Mouse (Mus musculus): ENCODE measurements at regions not wholly inside any gene's neighbourhood (a gene's known extent, or its start where the extent isn't known, plus 50 kb on each side); places are given as distances from the start of the nearest gene placed in this dataset.

DNA sequence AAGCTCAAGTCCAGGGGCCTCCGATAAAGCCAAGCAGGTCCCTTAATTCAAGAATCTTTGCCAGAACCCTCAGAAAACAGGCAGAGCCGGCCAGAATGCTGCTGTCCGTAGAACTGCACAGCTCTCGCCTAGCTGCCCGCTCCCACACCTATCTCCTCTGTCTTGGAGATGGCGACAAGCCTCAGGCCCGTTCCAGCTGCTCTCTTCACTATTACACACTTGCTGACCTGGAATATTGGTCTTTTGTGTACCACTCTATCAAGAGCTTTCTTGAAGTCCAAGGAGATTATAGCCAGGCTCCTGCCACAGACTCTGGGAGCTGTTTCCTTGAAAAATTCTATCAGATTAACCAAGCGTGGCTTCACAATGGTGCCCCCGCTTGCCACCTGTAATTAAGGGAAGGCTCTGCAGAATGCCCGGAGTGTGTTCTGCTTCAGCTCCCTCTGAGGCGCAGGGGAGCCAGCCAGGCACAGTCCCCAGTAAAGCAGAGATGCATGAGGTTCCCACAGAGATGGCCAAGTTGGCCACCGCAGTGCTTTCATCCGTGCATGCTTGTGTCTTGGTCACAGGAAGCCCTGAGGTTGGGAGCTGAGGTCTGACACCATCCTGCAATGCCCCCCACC is 496.8 kb downstream of the Cdh26 start:
- no peak for DNase-seq (ENCODE audit: low read depth, low spot score)

DNA sequence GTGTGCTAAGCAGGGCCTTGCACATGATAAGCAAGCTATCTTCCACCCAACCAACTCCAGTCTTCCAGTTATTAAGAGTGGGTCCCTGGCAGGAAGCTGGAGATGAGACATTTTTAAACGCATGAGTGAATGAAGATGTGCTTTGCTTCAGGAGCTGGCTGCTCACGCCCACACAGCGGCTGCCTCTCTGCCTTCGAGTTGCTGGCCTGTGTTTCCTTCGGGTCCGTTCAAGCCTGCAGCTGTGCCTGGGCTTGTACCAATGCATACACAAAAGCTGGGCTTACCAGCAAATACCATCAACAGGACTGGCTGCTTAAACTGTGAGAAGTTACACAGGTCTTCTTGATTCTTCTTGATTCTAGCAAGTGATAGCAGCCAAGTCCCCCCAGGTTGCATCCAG is 498.7 kb downstream of the Cdh26 start:
- no peak for DNase-seq (ENCODE audit: low read depth, low spot score)

DNA sequence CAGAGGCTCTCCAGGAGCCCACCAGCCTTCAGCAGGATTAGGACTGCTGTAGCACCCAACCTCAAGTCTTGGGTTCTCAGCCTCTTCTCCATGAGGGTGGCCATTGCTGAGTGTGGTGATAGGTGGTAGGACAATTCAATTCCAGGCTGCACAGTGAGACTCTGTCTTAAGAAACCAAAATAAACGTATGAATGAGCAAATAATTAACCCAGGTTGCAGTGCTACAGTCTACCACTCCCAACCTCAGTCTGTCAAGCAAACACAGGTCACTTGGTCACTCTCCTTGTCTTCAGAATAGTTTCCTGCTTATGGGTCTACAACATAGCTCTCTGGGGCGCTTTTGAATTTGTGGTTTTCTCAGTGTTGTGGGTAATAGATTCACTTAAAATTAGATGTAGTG is 499.8 kb downstream of the Cdh26 start:
- no peak for DNase-seq (ENCODE audit: low read depth, low spot score)

DNA sequence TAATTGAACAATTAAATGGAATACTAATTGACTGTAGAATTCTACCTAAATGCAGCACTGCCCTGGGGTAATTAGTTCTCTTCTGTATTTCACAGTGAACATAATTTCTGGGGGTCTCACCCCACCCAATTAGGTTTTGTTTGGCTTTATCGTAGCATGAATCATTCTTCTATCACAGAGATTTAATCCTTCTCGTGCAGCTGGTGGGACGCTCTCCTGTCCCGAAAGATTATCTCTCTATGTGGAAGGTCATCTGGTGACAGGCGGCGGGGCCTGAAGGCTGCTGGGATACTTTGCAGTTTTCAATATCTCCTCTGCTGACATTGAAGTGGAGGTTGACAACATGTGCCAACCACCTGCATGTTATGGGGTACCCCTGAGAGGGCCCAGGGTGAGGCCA is 493.8 kb upstream of the Cdh4 start:
- no peak for DNase-seq (ENCODE audit: low read depth, low spot score)

DNA sequence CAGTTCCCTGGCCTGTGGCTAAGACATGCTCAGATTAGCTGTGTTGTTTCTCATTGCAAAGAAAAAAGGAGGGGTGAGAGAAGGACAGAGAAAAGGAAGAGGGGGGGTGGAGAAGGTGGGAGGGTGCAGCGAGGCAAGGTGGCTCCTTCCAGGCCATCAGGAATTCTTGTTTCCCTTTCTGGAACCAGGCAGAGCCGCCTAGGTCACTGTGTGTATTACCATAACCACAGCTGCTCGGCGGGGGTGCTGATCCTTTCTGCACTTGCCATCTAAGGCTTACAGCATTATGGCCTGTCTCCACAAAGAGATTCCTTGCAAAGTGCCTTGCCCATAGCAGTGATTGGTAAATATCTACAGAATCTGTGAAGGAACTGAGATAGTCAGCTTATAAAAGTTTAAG is 493.1 kb upstream of the Cdh4 start:
- peak; percentile 70 for DNase-seq (ENCODE audit: low read depth, low spot score)

DNA sequence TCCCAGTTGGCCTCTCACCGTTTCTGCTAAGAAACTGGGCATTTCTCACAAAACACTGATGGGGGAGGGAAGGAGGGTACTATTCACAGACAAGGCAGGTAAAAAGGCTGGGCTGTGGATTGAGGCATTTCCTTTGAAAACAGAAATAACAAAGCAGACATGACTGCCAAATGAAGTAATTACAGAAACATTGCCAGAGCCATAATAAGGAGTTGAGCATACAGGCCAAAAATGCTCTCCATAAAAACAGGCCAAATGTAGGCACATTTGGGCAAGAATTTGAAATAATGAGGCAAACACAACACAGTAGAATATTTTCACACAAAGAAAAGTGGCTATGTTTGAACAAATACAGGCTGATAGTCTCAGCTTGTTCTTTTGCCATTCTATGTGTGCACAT is 491.9 kb upstream of the Cdh4 start:
- no peak for DNase-seq (ENCODE audit: low read depth, low spot score)

DNA sequence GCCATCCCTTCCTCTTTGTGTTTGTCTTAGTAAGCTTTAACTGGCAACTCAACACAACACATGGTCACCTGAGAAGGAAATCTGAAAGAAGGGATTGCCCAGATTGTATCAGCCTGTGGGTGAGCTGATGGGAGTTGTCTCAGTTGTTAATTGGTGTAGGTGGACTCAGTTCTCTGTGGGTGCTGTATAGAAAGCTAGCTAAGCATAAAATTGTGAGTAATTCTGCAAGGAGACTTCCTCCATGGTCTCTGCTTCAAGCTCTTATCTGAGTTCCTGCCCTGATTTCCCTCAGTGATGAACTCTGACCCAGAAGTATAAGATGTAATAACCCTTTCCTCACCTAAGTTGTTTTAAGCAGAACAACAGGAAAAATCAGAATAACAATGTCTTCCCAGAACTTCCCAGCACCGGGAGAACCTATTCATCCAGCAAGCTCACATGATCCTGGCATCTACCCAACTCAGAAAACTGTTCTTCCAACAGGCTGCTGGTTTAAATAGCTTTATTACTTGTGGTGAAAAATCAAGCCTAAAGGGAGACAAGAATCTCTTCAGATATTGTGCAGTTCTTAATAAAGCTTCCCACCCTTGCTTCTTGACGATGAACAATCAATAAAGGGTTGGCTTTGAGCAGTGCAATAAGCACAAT is 487.7 kb upstream of the Cdh4 start:
- no peak for DNase-seq (ENCODE audit: low read depth, low spot score)

DNA sequence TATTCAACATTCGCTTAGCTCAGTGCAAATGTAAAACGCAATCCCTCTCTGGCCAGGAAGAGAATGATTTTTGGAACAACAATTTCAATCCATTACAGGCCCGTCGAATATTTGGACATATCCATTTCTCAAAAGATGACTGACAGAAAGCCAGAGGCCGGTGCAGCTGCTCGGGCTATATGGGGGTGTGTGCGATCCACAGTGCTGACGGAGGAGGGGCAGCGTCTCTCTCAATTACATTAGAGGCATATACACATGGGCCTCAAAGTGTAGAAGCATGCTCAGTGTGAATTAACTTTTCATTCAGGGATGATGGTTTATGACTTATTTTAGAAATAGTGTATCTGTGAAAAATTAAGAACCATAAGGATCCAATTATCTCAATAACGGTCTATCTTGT is 483.4 kb upstream of the Cdh4 start:
- no peak for DNase-seq (ENCODE audit: low read depth, low spot score)

DNA sequence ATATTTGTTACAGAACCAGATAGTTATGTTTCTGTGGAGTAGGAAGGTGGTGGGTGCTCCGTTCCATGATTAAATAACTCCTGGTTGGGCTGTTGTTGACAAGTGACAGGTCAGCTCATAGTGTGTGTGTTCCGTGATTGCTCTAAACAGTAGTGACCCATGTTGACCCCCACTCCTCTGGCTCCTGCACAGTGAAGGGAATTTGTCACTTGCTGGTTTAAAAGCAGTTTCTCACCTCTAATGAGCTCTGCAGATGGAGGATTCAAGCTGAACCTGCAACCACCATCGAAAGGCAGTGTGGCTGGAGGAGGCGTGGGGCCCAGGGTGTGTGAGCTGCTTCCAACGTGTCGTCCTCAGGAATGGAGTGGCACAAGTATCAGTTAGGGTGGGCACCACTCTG is 482.6 kb upstream of the Cdh4 start:
- DNase-seq (ENCODE audit: low read depth, low spot score), result no peak

DNA sequence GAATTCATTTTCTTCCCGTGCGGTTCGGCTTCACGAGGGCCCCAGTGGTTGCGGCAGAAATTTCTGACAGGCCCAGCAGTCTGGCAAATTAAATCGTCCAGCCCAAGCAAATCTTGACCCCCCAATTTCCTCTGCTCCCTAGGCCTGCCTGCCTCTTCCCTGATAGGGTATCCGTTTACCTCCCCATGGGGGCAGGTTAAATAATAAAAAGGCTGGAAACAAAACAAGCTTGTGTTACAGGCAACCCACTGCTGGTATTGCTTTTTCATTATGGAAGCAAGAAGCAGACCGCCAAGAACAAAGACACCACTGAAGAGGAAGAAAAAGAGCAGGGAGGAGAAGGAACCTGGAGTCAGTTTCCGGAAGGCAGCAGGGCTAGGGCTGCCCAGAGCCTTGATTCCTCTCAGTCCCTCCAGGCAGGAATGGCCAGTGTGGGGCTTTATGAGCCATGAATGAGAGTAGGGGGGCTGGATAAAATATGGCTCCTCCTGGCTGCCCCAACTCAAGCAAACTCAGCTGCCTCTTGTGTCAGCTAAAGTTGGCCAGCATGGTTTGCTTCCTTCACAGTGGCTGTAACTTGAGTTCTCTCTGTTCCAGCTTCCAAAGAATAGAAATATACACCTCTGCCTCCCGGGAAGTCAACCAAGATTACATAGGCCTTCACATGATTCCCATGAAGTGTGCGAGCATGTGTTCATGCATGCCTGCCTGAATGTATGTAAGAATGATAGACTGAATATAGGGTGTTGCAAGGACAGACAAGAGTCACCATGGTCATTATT is 474.5 kb upstream of the Cdh4 start:
- no peak for DNase-seq (ENCODE audit: low read depth, low spot score)

DNA sequence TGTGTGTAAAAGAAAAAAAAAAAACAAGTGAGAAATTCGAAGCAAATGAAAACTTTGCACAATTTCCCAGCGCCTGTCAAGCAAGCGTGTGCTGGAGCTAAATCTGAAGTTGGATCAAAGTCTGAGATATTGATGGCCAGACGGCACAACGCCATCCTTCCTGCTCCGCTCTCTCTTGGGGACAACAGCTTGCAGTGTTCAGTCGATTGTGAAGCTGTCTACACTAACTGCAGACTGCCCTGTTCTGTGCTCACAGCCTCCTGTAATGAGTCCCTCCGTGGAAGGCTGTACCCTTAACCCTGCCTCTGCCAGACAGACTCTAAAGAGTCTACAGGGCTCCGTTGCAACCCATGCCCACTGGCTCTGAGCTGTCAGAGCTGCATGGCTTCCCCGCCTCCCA is 472.5 kb upstream of the Cdh4 start:
- no peak for DNase-seq (ENCODE audit: low read depth, low spot score)

DNA sequence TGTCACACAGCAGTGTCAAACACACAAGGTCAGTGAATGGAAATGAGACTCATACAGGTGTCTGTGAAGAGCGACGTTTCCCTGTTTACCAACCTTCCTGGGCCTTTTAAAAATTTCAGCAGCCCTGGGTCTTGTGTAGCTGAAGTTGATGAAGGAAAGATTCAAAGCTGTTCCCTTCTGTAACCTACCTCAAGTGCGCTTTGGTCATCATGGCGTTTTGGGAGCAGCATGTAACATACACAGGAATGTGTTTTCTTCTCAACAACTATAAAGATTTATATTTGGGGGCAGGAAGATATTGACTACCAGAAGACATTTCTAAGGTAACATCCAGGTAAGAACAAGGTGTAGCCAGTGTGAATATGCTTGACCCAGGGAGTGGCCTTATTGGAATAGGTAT is 466.9 kb upstream of the Cdh4 start:
- no peak for DNase-seq (ENCODE audit: low read depth, low spot score)

DNA sequence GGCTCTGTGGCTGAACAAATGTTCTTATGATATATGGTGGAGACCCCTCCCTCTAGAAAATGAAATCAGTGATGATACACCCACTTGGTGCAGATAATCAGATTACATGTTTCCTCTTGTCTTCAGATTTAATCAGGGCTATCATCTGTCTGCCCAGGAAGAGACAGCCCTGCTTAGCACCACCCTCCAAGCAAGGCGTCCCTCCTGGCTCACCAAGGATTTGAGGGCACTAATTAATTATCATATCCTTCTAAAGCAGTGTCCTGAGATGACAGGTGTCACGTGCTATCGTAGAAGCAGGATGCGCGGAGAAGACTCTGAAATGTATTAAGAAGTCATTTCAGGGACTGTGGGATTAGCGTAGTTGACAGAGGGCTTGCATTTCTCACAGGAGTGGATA is 466.2 kb upstream of the Cdh4 start:
- no peak for DNase-seq (ENCODE audit: low read depth, low spot score)

DNA sequence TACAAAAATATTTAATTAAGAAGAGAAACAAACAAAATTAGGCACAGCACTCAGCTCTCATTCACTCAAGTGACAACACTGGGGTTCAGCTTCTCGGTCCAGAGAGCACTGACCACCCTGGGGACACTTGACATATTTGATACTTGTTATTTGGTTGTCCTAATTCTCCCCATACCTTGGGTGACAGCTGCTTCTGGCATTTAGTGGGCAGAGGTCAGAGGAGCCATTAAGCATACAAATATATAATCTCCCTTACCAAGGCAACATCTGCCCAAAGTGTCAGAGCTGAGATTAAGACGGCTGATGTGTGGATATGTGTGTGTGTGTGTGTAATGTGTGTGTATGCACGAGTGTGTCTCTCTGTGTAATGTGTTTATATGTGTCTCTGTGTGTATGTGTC is 465.7 kb upstream of the Cdh4 start:
- DNase-seq (ENCODE audit: low read depth, low spot score), result no peak

DNA sequence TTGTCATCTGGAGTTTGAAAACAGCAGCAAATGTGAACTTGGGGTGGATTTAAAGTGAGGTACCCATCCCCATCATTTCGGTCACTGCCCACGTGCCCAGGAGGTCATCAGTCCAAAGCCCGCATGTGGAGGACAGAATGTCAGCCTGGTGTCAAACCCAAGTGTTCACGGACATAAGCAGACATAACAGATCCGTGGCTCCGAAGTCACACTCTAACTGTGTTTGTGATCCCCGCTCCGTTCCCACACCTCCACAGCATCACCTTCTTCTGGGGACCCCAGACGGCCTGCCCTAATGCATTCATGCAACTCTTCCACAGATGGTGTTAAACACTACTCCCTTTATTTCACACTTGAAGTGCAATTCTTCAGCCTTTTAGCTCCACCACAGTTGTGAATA is 462.8 kb upstream of the Cdh4 start:
- no peak for DNase-seq (ENCODE audit: low read depth, low spot score)

DNA sequence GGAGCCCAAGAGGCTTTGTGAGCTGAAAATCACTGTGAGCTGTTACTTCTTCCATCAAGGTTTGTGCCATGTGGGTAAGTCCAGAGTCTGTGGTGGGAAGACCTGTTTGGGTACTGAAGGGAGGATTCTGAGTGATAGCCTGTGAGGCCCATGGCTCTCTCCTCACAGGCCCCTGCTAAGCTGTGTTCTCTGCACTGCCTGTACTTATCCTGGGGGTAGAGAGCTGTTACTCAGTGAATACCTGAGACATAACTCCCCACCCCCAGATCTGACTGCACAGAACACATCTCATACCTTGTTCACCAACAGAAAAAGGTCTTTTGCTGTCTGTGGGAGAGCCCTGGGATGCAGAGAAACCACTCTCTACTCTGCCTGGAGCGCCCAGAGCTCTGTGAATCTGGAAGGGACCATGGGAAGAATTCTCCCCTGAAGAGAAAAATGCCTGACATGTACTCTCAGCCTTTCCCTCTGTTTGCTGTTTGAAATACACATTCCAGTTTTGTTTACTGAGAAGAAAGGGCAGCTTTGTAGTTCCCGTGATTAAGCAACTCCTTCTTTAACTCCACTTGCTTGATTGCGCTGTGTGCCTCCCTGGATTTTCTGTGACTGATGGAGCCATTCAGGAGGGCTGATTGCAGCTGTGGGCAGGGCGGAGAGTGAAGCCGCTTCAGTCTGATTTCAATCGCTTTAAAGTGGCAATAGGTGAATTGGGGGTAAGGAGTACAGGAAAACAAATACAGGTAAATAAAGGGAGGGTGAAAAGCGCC is 460.3 kb upstream of the Cdh4 start:
- no peak for DNase-seq (ENCODE audit: low read depth, low spot score)

DNA sequence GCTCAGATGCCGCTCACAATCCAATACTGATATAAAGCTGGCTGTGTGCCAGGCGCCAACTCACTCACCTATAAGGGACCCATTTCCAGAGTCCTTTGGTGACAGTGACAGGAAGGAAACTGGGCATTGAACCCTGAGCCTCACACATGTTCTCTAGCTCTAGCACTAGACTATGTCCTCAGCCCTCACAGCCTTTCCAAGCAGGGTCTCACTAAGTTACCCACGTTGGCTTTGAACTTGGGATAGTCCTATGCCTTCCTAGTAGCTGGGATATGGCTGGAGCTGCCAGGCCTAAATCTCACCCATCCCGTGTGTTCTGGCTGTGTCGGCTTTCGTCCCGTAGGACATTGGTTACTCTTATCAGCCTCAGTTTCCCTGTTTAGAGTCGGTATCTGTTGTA is 458.4 kb upstream of the Cdh4 start:
- DNase-seq (ENCODE audit: low read depth, low spot score), result no peak

DNA sequence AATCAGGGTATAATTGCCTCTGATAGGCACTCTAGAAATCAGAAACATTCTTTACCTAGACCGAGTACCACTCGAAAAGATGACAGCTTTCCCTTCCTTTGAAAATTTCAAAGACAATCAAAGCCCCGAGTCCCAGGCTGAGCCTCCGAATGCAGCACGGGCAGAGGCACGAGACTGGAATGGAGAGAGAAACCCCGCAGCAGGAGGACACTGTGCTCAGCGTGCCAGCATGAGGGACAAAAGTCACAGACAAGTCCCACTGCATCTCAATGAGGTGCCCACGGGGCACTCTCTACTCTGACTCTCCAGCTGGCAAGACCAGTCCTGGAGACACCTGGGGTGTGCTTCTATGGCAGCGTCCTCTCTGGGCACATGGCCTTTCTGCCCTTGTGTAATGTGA is 454.3 kb upstream of the Cdh4 start:
- no peak for DNase-seq (ENCODE audit: low read depth, low spot score)

DNA sequence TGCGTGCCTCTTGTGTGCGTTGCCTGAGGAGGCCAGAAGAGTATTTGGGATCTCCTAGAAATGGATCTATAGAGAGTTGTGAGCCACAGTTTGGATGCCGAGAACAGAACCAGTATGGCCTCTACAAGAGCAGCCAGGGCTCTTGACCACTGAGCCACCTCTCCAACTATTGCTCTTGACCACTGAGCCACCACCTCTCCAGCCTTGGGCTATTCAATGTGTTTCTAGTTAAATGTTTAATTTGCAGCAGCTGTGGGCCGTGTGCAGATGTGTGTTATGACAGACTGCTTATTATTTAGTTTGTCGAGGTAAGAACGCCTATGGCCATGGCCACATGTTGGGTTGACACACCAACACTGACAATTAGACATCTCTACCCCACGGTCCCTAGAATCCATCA is 452.9 kb upstream of the Cdh4 start:
- no peak for DNase-seq (ENCODE audit: low read depth, low spot score)

DNA sequence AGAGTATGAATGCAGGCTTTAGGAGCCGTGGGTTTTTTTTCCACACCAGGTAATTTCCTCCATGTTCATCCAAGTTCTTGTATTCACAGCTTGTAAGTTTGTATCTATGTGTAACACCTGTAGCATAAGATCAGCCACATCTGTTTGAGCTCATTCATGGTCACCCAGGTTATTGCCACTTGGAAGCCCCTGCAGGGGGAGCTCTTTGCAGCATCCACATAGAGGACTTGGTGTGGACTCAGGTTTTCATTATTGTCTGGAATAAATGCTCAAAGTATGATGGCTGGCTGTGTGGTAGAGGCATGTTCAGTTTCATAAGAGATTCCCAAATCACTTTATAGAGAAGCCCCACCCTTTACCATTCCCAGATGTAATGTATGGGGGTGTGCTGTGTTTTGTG is 452.4 kb upstream of the Cdh4 start:
- no peak for DNase-seq (ENCODE audit: low read depth, low spot score)

DNA sequence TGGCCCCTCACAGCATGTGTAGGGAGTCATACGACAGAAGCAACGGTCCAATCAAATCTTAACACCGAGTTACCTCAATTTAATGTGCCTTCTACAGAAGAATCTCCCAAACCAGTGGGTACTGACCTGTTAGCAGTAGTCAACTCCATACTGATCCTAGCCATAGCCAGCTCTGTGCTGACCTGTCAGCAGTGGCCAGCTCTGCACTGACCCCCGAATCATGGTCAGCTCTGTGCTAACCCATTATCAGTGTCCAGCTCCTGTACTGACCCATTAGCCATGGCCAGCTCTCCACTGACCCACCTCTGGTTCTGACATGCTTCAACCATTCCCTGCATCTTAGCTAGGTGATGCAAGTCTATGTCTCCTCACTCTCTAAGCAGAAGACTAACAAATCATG is 451.3 kb upstream of the Cdh4 start:
- DNase-seq (ENCODE audit: low read depth, low spot score), result no peak

DNA sequence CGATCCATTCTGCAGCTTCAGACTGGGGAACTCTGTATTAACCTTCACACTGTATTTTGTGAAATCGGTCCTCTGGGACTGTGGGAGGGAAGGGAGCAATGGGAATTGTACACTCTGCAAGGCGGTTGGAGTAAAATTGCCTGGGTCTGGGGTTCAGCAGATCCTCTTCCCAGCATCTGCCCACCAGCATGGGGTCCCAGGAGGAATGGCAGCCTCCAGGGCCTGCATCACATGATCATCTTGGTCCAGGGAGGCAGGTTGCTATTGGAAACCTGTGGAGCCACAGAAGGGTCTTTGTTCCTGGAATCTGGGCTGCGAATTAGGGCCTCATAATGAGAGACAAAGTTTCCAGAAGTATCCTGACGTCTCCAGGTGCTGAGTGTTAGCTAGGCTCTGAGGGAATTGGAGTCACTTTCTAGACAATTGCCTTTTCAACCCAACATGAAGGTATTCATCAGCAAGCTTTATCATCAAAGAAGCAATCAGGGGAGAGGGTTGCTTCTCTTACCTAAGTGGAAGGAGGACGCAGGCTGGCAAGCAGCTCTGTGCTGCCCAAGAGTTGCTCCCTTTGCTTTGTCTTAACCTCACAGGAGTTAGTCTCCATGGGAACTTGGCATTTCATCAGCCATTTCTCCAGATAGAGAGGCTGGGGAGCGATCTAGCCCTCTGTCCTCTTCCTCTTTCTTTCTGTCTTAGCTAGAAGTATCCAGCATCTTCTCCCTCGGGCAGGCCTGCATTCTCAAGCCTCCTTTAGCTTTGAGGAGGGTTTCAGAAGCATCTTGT is 449.7 kb upstream of the Cdh4 start:
- DNase-seq (ENCODE audit: low read depth, low spot score), result no peak
